Mouse (Mus musculus) neural tube, embryonic 15.5 days (tissue): Measurements from ENCODE around the gene Wnt2. TPM values are rescaled to one million over a fixed set of nuclear protein-coding genes. Genes with fewer than 3 reads are reported as not detected.

Source experiments
- ATAC-seq: fragments of 200-750 bp; cut with Nextera tagmentation; 2 replicates; pipeline ENCODE4 v1.8.0; 2017; ENCODE audit warnings: mild to moderate bottlenecking, moderate TSS enrichment, moderate library complexity; ENCODE audit not compliant: low FRiP score
- H3K27ac ChIP-seq: fragments of 300-500 bp; sonication (generic); replicated peaks from 2 replicates; pipeline ENCODE4 v1.5.1; 2015; ENCODE audit warnings: mild to moderate bottlenecking, inconsistent platforms
- H3K27me3 ChIP-seq: fragments of 300-500 bp; sonication (generic); replicated peaks from 2 replicates; pipeline ENCODE4 v1.6.1; 2015; ENCODE audit warnings: inconsistent platforms
- H3K36me3 ChIP-seq: fragments of 300-500 bp; sonication (generic); 2 replicates; pipeline ENCODE4 v1.6.1; 2015; ENCODE audit warnings: inconsistent platforms
- H3K4me1 ChIP-seq: fragments of 300-500 bp; sonication (generic); 2 replicates; pipeline ENCODE4 v1.6.1; 2015; ENCODE audit warnings: inconsistent platforms
- H3K4me2 ChIP-seq: fragments of 300-500 bp; sonication (generic); 2 replicates; pipeline ENCODE4 v1.6.1; 2015; ENCODE audit warnings: inconsistent platforms, mild to moderate bottlenecking, moderate library complexity
- H3K4me3 ChIP-seq: fragments of 300-500 bp; sonication (generic); replicated peaks from 2 replicates; pipeline ENCODE4 v1.5.1; 2015; ENCODE audit warnings: mild to moderate bottlenecking, inconsistent platforms
- H3K9ac ChIP-seq: fragments of 300-500 bp; sonication (generic); replicated peaks from 2 replicates; pipeline ENCODE4 v1.6.1; 2015; ENCODE audit warnings: mild to moderate bottlenecking, inconsistent platforms
- H3K9me3 ChIP-seq: fragments of 300-500 bp; sonication (generic); replicated peaks from 2 replicates; pipeline ENCODE4 v1.6.1; 2016; ENCODE audit warnings: inconsistent platforms
- WGBS: fragments of 180-500 bp; shearing (Covaris S2); methylation state at CpG from one replicate; pipeline ENCODE4 v1.1.7; 2015; ENCODE audit warnings: mixed read lengths; 5-methylcytosine and 5-hydroxymethylcytosine counted together
- polyA plus RNA-seq: library from polyadenylated mRNA; unstranded; fragments of >200 nt; fragmentation: Nextera tagmentation; extraction: Ambion mirVana; gene quantifications from 2 replicates; pipeline ENCODE4 v1.2.1, GENCODE M21; 2015

Gene Wnt2
- polyA plus RNA-seq, result 1.00 and 1.2 TPM in 2 replicates

GRCm38 (mm10) chr6:18029746-18030656 is at the start of gene Wnt2:
Wnt2 (minus strand) TSS chr6:18030585.
- Histone ChIP-seq H3K4me2 (peak within 1 kb of the TSS; percentile 99), H3K27me3 (peaks cover 41% of the 10 kb centered on the region), H3K27ac (no peak within 1 kb of the TSS), H3K36me3 (no peaks in the 10 kb centered on the region), H3K9ac (peak within 1 kb of the TSS; percentile 35), H3K4me3 (peak within 1 kb of the TSS; percentile 51), H3K9me3 (no peaks in the 10 kb centered on the region), H3K4me1 (peaks cover 26% of the 10 kb centered on the region)
- peak; percentile 51; the same call in 1 of the 2 replicates for ATAC-seq
- WGBS, result under 1% methylated on average over 44 of the region's 47 CpGs

- no peaks in the 10 kb centered on the region for H3K27me3 ChIP-seq
- 52% methylated on average over 1 of the region's 1 CpGs for WGBS
- H3K4me1 ChIP-seq, result no peaks in the 10 kb centered on the region
- H3K27ac ChIP-seq, result no peak overlapping the region
- no peaks in the 10 kb centered on the region for H3K9me3 ChIP-seq
- H3K36me3 ChIP-seq, result no peaks in the 10 kb centered on the region
- ATAC-seq, result no peak
- H3K4me2 ChIP-seq, result no peak overlapping the region
- H3K4me3 ChIP-seq, result no peak overlapping the region
- H3K9ac ChIP-seq, result no peak overlapping the region
Measured at GRCm38 (mm10) chr6:18078615-18079014, 48.2 kb upstream of the Wnt2 start.

- no peak for ATAC-seq
- 87% methylated on average over 7 of the region's 7 CpGs for WGBS
- H3K4me3 ChIP-seq, result no peak overlapping the region
Measured at GRCm38 (mm10) chr6:18076986-18077385, 46.6 kb upstream of the Wnt2 start.

GRCm38 (mm10) chr6:18076577-18076976 is 46.2 kb upstream of the Wnt2 start:
- WGBS, result 61% methylated on average over 5 of the region's 5 CpGs

More at GRCm38 (mm10) chr6:18076986-18077385, 46.6 kb upstream of the Wnt2 start:
- no peak overlapping the region for H3K4me2 ChIP-seq
- no peaks in the 10 kb centered on the region for H3K4me1 ChIP-seq
- H3K27me3 ChIP-seq, result no peaks in the 10 kb centered on the region
- H3K9ac ChIP-seq, result no peak overlapping the region
- H3K36me3 ChIP-seq, result no peaks in the 10 kb centered on the region
- no peaks in the 10 kb centered on the region for H3K9me3 ChIP-seq
- H3K27ac ChIP-seq, result no peak overlapping the region

GRCm38 (mm10) chr6:18057899-18058298 is 27.5 kb upstream of the Wnt2 start:
- WGBS, result 91% methylated on average over 4 of the region's 4 CpGs
- H3K36me3 ChIP-seq, result no peaks in the 10 kb centered on the region
- H3K27me3 ChIP-seq, result no peaks in the 10 kb centered on the region
- no peak overlapping the region for H3K9ac ChIP-seq
- no peaks in the 10 kb centered on the region for H3K9me3 ChIP-seq
- no peaks in the 10 kb centered on the region for H3K4me1 ChIP-seq
- no peak overlapping the region for H3K4me3 ChIP-seq
- no peak overlapping the region for H3K4me2 ChIP-seq
- H3K27ac ChIP-seq, result no peak overlapping the region
- no peak for ATAC-seq

More at GRCm38 (mm10) chr6:18076577-18076976, 46.2 kb upstream of the Wnt2 start:
- Histone ChIP-seq H3K4me1 (no peaks in the 10 kb centered on the region), H3K4me3 (no peak overlapping the region), H3K27me3 (no peaks in the 10 kb centered on the region), H3K27ac (no peak overlapping the region), H3K9me3 (no peaks in the 10 kb centered on the region), H3K4me2 (no peak overlapping the region), H3K9ac (no peak overlapping the region), H3K36me3 (no peaks in the 10 kb centered on the region)
- no peak for ATAC-seq

- H3K9me3 ChIP-seq, result no peaks in the 10 kb centered on the region
- no peak overlapping the region for H3K4me3 ChIP-seq
- WGBS, result 56% methylated on average over 5 of the region's 5 CpGs
- no peak for ATAC-seq
- H3K36me3 ChIP-seq, result no peaks in the 10 kb centered on the region
- H3K27me3 ChIP-seq, result no peaks in the 10 kb centered on the region
- no peak overlapping the region for H3K27ac ChIP-seq
- no peaks in the 10 kb centered on the region for H3K4me1 ChIP-seq
- H3K4me2 ChIP-seq, result no peak overlapping the region
- H3K9ac ChIP-seq, result no peak overlapping the region
Measured at GRCm38 (mm10) chr6:18051702-18052101, 21.3 kb upstream of the Wnt2 start.

GRCm38 (mm10) chr6:18044299-18044698 is 13.9 kb upstream of the Wnt2 start:
- Histone ChIP-seq H3K27me3 (no peaks in the 10 kb centered on the region), H3K4me2 (no peak overlapping the region), H3K27ac (no peak overlapping the region), H3K36me3 (no peaks in the 10 kb centered on the region), H3K9ac (no peak overlapping the region), H3K4me1 (no peaks in the 10 kb centered on the region), H3K9me3 (no peaks in the 10 kb centered on the region), H3K4me3 (no peak overlapping the region)
- ATAC-seq, result no peak
- WGBS, result 84% methylated on average over 4 of the region's 4 CpGs

GRCm38 (mm10) chr6:18043172-18043571 is 12.8 kb upstream of the Wnt2 start:
- no peak overlapping the region for H3K9ac ChIP-seq
- 83% methylated on average over 5 of the region's 5 CpGs for WGBS
- no peak overlapping the region for H3K4me3 ChIP-seq
- no peaks in the 10 kb centered on the region for H3K27me3 ChIP-seq
- no peaks in the 10 kb centered on the region for H3K9me3 ChIP-seq
- H3K4me1 ChIP-seq, result no peaks in the 10 kb centered on the region
- no peak overlapping the region for H3K27ac ChIP-seq
- no peaks in the 10 kb centered on the region for H3K36me3 ChIP-seq
- H3K4me2 ChIP-seq, result no peak overlapping the region
- ATAC-seq, result no peak

- Histone ChIP-seq H3K27ac (no peak overlapping the region), H3K9me3 (no peaks in the 10 kb centered on the region), H3K36me3 (no peaks in the 10 kb centered on the region), H3K9ac (no peak overlapping the region), H3K27me3 (peaks cover 41% of the 10 kb centered on the region), H3K4me3 (peak overlapping the region; percentile 51), H3K4me1 (peaks cover 26% of the 10 kb centered on the region), H3K4me2 (peak overlapping the region; percentile 99)
- no peak for ATAC-seq
- 23% methylated on average over 6 of the region's 6 CpGs for WGBS
Measured at GRCm38 (mm10) chr6:18032271-18032670, 1.9 kb upstream of the Wnt2 start.

GRCm38 (mm10) chr6:18031509-18032010 is 1.2 kb upstream of the Wnt2 start:
- H3K4me2 ChIP-seq, result peak overlapping the region; percentile 99
- peak overlapping the region; percentile 51 for H3K4me3 ChIP-seq
- peaks cover 26% of the 10 kb centered on the region for H3K4me1 ChIP-seq
- no peaks in the 10 kb centered on the region for H3K9me3 ChIP-seq
- no peak overlapping the region for H3K27ac ChIP-seq
- H3K36me3 ChIP-seq, result no peaks in the 10 kb centered on the region
- under 1% methylated on average over 28 of the region's 29 CpGs for WGBS
- peak overlapping the region; percentile 35; the same call in 1 of the 2 replicates for H3K9ac ChIP-seq
- ATAC-seq, result peak; percentile 60
- H3K27me3 ChIP-seq, result peaks cover 41% of the 10 kb centered on the region

GRCm38 (mm10) chr6:18030868-18031508 is 603 bp upstream of the Wnt2 start:
- no peaks in the 10 kb centered on the region for H3K36me3 ChIP-seq

More at GRCm38 (mm10) chr6:18030868-18031508, 603 bp upstream of the Wnt2 start:
- H3K9me3 ChIP-seq, result no peaks in the 10 kb centered on the region
- ATAC-seq, result peak; percentile 56
- no peak overlapping the region for H3K27ac ChIP-seq
- 6% methylated on average over 12 of the region's 12 CpGs for WGBS
- H3K27me3 ChIP-seq, result peaks cover 41% of the 10 kb centered on the region
- H3K4me3 ChIP-seq, result peak overlapping the region; percentile 51
- H3K4me2 ChIP-seq, result peak overlapping the region; percentile 99
- peaks cover 26% of the 10 kb centered on the region for H3K4me1 ChIP-seq
- H3K9ac ChIP-seq, result peak overlapping the region; percentile 35; the same call in 1 of the 2 replicates
